Mouse (Mus musculus): Measurements from ENCODE around the gene Cox8a. TPM values are rescaled to one million over a fixed set of nuclear protein-coding genes. Genes with fewer than 3 reads are reported as not detected.

Gene Cox8a
- polyA plus RNA-seq (2016; fragmentation: Nextera tagmentation; extraction: Ambion mirVana), result 870 and 903 TPM in 2 replicates

DNA sequence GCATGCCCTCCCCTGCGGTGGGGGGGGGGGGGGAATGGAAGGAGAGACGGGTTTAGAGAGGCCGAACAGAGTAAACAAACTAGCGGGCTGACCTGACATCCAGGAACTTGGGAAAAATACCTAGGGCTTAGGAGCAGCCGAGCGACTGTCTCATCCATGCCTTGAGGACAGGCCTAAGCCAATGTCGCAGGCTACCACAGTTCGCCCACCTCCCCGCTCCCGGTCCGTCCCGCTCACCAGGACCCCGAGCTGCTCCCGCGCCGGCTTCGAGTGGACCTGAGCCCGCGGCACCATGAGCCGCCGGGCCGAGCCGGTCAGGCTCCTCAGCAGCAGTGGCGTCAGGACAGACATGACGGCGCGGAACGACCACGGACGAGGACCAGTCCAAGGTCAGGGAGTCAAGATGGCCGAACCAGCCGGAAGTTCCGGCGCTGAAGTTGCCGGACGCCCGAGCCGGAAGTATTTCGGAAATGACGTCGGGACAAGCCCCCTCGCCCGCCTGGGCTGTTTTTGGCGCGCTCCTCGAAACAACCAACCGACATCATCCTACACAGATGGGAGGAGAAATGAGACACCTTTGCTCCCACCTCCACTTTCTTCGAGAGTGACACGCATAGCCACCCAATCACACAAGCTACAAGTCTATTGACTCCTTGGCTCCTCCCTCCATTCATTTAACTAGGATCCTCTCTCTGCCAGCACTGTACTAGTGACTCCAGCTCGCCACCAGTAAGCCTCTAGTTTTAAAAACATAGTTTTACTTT, at the start of gene Cox8a:
Cox8a (minus strand) TSS at position 455 of the 764 bp plus-strand sequence.
- peak within 1 kb of the TSS; percentile 81 for H3K9ac ChIP-seq (replicated peaks)
- no peaks in the 10 kb centered on the region for H3K27me3 ChIP-seq
- peaks cover 17% of the 10 kb centered on the region for H3K4me1 ChIP-seq (replicated peaks)
- under 1% methylated on average over 50 of the region's 50 CpGs for WGBS
- peak within 1 kb of the TSS; percentile 89 for H3K4me3 ChIP-seq (replicated peaks)
- H3K36me3 ChIP-seq, result peaks cover 35% of the 10 kb centered on the region
- no peaks in the 10 kb centered on the region for H3K9me3 ChIP-seq
- ATAC-seq (ENCODE audit: insufficient number of reproducible peaks, insufficient read depth, low FRiP score, low TSS enrichment, low read depth), result peak; percentile 97
- H3K4me2 ChIP-seq, result peak within 1 kb of the TSS; percentile 94
- peak within 1 kb of the TSS; percentile 85 for H3K27ac ChIP-seq

DNA sequence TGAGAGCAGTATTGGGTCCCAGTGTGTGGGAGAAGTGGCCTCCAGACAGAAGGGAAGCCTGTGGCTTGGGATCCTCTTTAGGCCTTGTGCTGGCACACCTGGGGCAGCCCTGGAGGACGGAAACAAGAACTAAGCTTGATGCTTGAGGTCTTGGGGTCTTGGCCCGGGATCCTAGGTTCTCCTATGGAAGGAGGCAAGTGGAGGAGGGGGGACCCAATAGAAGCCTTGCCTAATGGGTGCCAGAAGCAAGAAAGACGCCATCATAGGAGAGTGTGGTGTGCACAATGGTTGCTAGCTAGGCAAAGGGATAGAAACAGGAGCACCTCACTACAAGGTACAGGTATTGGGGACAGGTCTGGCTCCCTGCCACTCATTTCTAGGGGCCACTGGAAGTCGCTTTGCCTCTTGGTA, 49.0 kb upstream of the Cox8a start:
- peaks cover 7% of the 10 kb centered on the region; the same call in 1 of the 2 replicates for H3K9me3 ChIP-seq
- H3K4me2 ChIP-seq, result peak overlapping the region; percentile 87
- H3K36me3 ChIP-seq, result peaks cover 18% of the 10 kb centered on the region
- no peak overlapping the region; the same call in 1 of the 2 replicates for H3K9ac ChIP-seq (replicated peaks)
- 44% methylated on average over 4 of the region's 4 CpGs for WGBS
- no peaks in the 10 kb centered on the region for H3K27me3 ChIP-seq
- peaks cover 60% of the 10 kb centered on the region for H3K4me1 ChIP-seq (replicated peaks)
- no peak for ATAC-seq (ENCODE audit: insufficient number of reproducible peaks, insufficient read depth, low FRiP score, low TSS enrichment, low read depth)
- H3K27ac ChIP-seq, result peak overlapping the region; percentile 98
- H3K4me3 ChIP-seq (replicated peaks), result no peak overlapping the region

DNA sequence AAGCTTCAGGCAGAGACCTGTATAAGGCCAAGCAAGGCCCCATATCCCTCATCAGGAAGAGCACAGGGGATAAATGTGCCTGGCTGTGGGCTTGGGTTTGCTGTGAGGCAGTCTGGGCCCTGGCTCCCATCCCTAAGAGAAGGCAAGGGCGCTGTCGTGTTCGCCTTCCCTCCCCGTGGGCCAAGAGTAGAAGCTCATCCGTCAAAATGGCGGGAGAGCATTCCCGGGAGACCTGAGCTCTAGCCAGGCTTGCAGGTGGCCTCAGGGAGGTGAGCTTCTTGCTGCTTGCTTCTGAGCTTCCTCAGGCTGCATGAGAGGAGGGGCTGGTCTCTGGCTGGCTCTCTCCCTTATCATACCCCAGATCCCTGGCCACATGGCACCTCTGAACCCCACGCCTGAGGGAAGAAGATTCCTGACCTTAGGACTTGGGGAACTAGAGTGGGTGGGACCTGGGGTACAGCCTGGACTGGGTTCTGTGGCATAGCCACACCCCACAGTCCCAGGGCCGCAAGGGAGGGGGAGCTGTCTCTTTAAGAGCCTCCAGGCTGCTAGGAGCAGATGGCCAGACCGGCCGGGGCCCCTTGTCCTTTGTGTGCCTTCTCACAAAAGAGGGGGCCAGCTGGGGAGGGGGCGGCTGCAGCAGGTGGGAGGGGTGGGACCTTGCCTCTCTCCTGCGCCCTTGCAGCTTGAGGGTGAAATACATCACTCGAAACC, 48.2 kb upstream of the Cox8a start:
- H3K27ac ChIP-seq, result peak overlapping the region; percentile 98
- WGBS, result 19% methylated on average over 14 of the region's 14 CpGs
- H3K27me3 ChIP-seq, result no peaks in the 10 kb centered on the region
- peaks cover 7% of the 10 kb centered on the region; the same call in 1 of the 2 replicates for H3K9me3 ChIP-seq
- peak overlapping the region; percentile 87 for H3K4me2 ChIP-seq
- H3K9ac ChIP-seq (replicated peaks), result no peak overlapping the region; the same call in 1 of the 2 replicates
- no peak for ATAC-seq (ENCODE audit: insufficient number of reproducible peaks, insufficient read depth, low FRiP score, low TSS enrichment, low read depth)
- 0 out of 2 replicates have a peak overlapping the region, but pooled peaks have one; percentile 4 for H3K4me3 ChIP-seq (replicated peaks)
- H3K36me3 ChIP-seq, result peaks cover 10% of the 10 kb centered on the region
- H3K4me1 ChIP-seq (replicated peaks), result peaks cover 56% of the 10 kb centered on the region

DNA sequence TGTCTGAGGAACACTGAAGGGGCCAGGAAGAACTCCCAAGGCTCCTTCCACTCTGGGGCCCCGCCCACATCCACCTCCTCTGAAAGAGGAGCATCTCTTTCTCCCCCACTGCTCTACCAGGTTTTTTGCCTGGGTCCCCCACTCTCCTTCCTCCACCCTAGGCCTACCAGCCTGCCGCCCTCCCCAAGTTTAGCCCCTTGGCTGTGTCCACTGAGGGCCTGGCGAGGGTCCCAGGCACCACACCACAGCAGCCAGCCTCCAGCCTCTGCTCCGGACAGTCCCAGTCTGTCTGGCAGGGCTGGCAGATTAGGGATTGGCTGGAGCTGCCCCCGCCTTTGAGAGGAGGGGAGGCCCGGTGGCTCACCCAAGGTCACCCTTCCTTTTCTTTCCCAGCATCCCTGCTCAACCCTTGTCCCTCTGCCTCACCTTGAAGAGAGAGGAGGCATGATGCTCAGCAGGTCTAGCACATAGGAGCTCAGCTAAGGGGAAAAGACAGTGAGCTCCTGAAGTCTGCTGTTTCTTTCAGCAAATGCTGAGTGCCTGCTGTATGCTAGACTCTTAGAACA, 47.4 kb upstream of the Cox8a start:
- peaks cover 7% of the 10 kb centered on the region; the same call in 1 of the 2 replicates for H3K9me3 ChIP-seq
- peaks cover 2% of the 10 kb centered on the region; the same call in 1 of the 2 replicates for H3K36me3 ChIP-seq
- WGBS, result 22% methylated on average over 6 of the region's 6 CpGs
- H3K4me1 ChIP-seq (replicated peaks), result peaks cover 48% of the 10 kb centered on the region
- H3K27ac ChIP-seq, result peak overlapping the region; percentile 98
- ATAC-seq (ENCODE audit: insufficient number of reproducible peaks, insufficient read depth, low FRiP score, low TSS enrichment, low read depth), result no peak
- no peaks in the 10 kb centered on the region for H3K27me3 ChIP-seq
- peak overlapping the region; percentile 7; the same call in 1 of the 2 replicates for H3K4me2 ChIP-seq
- H3K9ac ChIP-seq (replicated peaks), result peak overlapping the region; percentile 18; the same call in 1 of the 2 replicates
- no peak overlapping the region for H3K4me3 ChIP-seq (replicated peaks)

DNA sequence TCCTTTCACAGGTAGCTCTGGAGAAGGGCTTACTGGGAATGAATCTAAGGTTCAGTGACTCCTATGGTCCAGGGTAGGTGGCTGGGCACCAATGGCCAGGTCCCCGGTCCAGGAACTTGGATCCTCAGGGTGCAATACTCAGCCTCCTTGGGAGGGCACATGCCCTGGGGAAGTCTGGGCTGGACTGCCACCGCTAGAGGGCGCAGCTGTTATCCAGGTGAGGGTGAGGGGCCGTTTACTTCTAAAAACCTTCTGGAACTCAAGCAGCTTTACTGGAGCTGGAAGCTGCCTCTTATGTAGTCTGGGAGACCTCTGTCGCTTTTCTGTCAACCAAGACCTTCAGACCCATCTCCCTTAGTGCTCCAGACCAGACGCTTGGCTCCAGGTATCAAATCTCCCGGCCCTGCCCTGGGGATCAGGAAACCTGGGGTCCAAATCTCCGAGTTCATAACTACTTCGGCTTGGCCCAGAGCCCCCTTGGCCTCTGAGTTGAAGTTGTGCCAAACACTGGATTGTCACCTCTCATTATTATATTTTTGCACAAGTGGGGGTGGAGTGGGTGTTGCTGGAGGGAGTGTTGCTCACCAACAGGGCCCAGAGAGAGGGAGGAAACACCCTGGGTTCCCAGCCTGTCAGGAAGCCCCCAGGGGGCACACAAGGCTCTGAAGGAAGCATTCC, 46.8 kb upstream of the Cox8a start:
- 0 out of 2 replicates have a peak overlapping the region, but pooled peaks have one; percentile 7 for H3K4me2 ChIP-seq
- 0 out of 2 replicates have a peak, but pooled peaks have one; percentile 7 for ATAC-seq (ENCODE audit: insufficient number of reproducible peaks, insufficient read depth, low FRiP score, low TSS enrichment, low read depth)
- H3K27ac ChIP-seq, result peak overlapping the region; percentile 98
- 18% methylated on average over 9 of the region's 9 CpGs for WGBS
- H3K9me3 ChIP-seq, result peaks cover 7% of the 10 kb centered on the region; the same call in 1 of the 2 replicates
- peak overlapping the region; percentile 18; the same call in 1 of the 2 replicates for H3K9ac ChIP-seq (replicated peaks)
- H3K4me1 ChIP-seq (replicated peaks), result peaks cover 42% of the 10 kb centered on the region
- no peaks in the 10 kb centered on the region for H3K27me3 ChIP-seq
- no peak overlapping the region for H3K4me3 ChIP-seq (replicated peaks)
- H3K36me3 ChIP-seq, result no peaks in the 10 kb centered on the region

DNA sequence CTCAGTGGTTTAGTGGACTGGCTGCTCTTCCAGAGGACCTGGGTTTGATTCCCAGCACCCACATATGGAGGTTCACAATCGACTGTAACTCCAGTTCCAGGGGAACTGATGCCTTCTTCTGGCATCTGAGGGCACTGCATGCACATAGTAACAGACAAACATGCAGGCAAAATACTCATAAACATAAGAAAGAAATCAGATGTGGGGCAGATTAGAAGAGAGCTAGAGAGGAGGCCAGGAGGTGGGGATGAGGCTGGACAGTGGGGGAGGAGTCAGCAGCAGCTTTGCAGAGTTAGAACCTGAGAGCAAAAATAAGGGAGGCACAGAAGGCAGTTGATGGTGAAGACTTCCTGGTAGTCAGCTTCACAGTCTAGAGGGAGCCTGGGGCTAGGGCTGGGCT, 45.2 kb upstream of the Cox8a start:
- 73% methylated on average over 1 of the region's 1 CpGs for WGBS
- H3K4me1 ChIP-seq (replicated peaks), result peaks cover 35% of the 10 kb centered on the region

DNA sequence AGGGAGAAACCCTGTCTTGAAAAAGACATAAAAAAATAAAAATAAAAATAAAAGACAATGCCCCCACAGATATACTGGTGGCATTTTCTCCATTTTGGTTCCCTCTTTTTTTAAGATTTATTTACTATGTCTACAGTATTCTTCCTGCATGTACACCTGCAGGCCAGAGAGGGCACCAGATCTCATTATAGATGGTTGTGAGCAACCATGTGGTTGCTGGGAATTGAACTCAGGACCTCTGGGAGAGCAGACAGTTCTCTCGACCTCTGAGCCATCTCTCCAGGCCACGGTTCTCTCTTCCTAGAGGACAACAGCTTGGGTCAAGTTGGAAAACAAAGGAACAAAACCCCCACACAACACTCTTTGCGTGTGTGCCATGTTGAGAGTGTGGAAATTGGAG, 44.5 kb upstream of the Cox8a start:
- ATAC-seq (ENCODE audit: insufficient number of reproducible peaks, insufficient read depth, low FRiP score, low TSS enrichment, low read depth), result no peak
- 93% methylated on average over 3 of the region's 3 CpGs for WGBS
- Histone ChIP-seq H3K27ac (no peak overlapping the region), H3K4me1 (replicated peaks) (peaks cover 29% of the 10 kb centered on the region), H3K9ac (replicated peaks) (no peak overlapping the region), H3K4me2 (no peak overlapping the region), H3K36me3 (no peaks in the 10 kb centered on the region), H3K27me3 (no peaks in the 10 kb centered on the region), H3K9me3 (peaks cover 7% of the 10 kb centered on the region; the same call in 1 of the 2 replicates), H3K4me3 (replicated peaks) (no peak overlapping the region)

More for the DNA sequence above, 45.2 kb upstream of the Cox8a start:
- H3K36me3 ChIP-seq, result no peaks in the 10 kb centered on the region
- ATAC-seq (ENCODE audit: insufficient number of reproducible peaks, insufficient read depth, low FRiP score, low TSS enrichment, low read depth), result no peak
- peaks cover 7% of the 10 kb centered on the region; the same call in 1 of the 2 replicates for H3K9me3 ChIP-seq
- no peaks in the 10 kb centered on the region for H3K27me3 ChIP-seq
- H3K4me3 ChIP-seq (replicated peaks), result no peak overlapping the region
- H3K4me2 ChIP-seq, result no peak overlapping the region
- H3K27ac ChIP-seq, result no peak overlapping the region
- no peak overlapping the region for H3K9ac ChIP-seq (replicated peaks)

DNA sequence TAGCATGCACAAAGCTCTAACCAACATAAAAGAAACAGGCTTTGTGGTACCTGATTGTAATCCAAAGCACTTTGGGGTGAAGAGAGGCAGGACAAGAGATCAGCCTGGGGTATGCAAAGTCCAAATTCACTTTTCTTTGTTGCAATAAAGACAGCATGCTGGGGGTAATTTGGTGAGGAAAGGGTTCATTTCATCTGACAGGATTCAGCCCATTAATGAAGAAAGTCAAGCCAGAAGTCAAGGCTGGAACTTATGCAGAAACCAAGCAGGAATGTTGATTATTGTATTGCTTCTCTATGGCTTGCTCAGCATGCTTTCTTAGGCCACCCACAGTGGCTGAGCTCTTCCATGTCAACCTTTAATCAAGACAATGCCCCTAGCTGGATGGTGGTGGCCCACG, 44.1 kb upstream of the Cox8a start:
- no peak overlapping the region for H3K4me3 ChIP-seq (replicated peaks)
- ATAC-seq (ENCODE audit: insufficient number of reproducible peaks, insufficient read depth, low FRiP score, low TSS enrichment, low read depth), result no peak
- no peak overlapping the region for H3K27ac ChIP-seq
- peaks cover 7% of the 10 kb centered on the region; the same call in 1 of the 2 replicates for H3K9me3 ChIP-seq
- H3K27me3 ChIP-seq, result no peaks in the 10 kb centered on the region
- 90% methylated on average over 1 of the region's 1 CpGs for whole genome bisulfite sequencing
- H3K4me2 ChIP-seq, result no peak overlapping the region
- H3K9ac ChIP-seq (replicated peaks), result no peak overlapping the region
- peaks cover 24% of the 10 kb centered on the region for H3K4me1 ChIP-seq (replicated peaks)
- no peaks in the 10 kb centered on the region for H3K36me3 ChIP-seq

DNA sequence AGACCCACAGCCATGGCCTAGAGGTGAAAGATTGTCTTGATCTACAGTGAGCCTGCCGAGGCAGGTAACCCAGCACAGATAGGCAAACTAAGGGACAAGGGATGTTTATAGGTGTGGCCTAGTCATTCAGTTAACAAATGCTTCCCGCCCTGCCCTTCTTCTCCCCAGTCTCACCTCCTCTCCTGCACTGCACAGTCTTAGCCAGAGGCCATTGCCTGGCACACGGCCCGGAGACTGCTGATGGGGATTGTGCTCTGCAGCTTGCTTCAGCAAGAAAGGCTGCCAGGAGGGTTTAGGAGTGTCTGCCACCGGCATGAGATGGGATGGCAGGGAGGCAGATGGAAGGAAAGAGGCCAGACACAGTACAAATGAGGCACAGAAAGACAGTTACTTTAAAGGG, 40.5 kb upstream of the Cox8a start:
- H3K4me3 ChIP-seq (replicated peaks), result no peak overlapping the region
- H3K4me2 ChIP-seq, result no peak overlapping the region
- H3K9me3 ChIP-seq, result peaks cover 7% of the 10 kb centered on the region; the same call in 1 of the 2 replicates
- H3K27ac ChIP-seq, result no peak overlapping the region
- no peaks in the 10 kb centered on the region for H3K27me3 ChIP-seq
- ATAC-seq (ENCODE audit: insufficient number of reproducible peaks, insufficient read depth, low FRiP score, low TSS enrichment, low read depth), result no peak
- 66% methylated on average over 5 of the region's 5 CpGs for WGBS
- no peaks in the 10 kb centered on the region for H3K4me1 ChIP-seq (replicated peaks)
- H3K9ac ChIP-seq (replicated peaks), result no peak overlapping the region
- H3K36me3 ChIP-seq, result no peaks in the 10 kb centered on the region

DNA sequence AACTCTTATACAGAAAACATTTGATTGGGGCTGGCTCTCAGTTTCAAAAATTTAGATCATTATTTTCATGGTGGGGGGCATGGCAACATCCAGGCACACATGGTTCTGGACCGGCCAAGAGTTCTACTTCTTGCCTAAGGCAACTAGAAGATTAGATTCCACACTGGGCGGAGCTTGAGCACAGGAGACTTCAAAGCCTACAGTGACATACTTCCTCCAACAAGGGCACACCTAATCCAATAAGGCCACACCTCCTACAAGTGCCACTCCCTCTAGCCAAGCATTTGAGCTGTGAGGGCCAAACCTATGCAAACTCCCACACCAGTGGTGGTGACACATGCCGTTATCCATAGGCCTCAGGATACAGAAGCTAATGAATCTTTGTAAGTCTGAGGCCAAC, 28.6 kb upstream of the Cox8a start:
- Histone ChIP-seq H3K4me3 (replicated peaks) (no peak overlapping the region), H3K27ac (no peak overlapping the region), H3K27me3 (no peaks in the 10 kb centered on the region; the same call in 1 of the 2 replicates), H3K36me3 (no peaks in the 10 kb centered on the region), H3K9ac (replicated peaks) (no peak overlapping the region), H3K4me2 (no peak overlapping the region), H3K9me3 (no peaks in the 10 kb centered on the region), H3K4me1 (replicated peaks) (peaks cover 4% of the 10 kb centered on the region; the same call in 1 of the 2 replicates)
- 81% methylated on average over 3 of the region's 3 CpGs for WGBS
- no peak for ATAC-seq (ENCODE audit: insufficient number of reproducible peaks, insufficient read depth, low FRiP score, low TSS enrichment, low read depth)
